17 mouse cellular contexts compared by ENCODE assay signal in genomic region chr9:30996590-30997562, GRCm38 (mm10). TPM values are rescaled to one million over a fixed set of nuclear protein-coding genes. Genes with fewer than 3 reads are reported as not detected.
DNase-seq lines count a peak whose midpoint lies in the region; ATAC-seq and TF ChIP-seq lines count a peak whose summit lies in the region.
"Had no signal": no experiment of that assay in that cellular context is flagged by ENCODE, and none has a peak within 500 bp of the region (broad histone marks: within the 10 kb centered on the region; RNA-seq: fewer than 3 reads in every experiment).

No protein-coding gene starts in this region.

- no peak overlapping the region for H3K4me2 ChIP-seq in heart, postnatal 0 days (ENCODE audit: low read depth, low read length)
- H3K4me2 ChIP-seq in forebrain, postnatal 0 days (ENCODE audit: low read depth) = no peak overlapping the region
- H3K4me2 ChIP-seq: limb, embryonic 15.5 days; neural tube, embryonic 12.5 days had no signal

- H3K36me3 ChIP-seq in heart, postnatal 0 days (replicated peaks; ENCODE audit: control insufficient read depth, insufficient read depth, low read length) = no peaks in the 10 kb centered on the region
- no peaks in the 10 kb centered on the region for H3K36me3 ChIP-seq in forebrain, postnatal 0 days (ENCODE audit: insufficient read depth)
- H3K36me3 ChIP-seq: hindbrain, embryonic 10.5 days; limb, embryonic 15.5 days; neural tube, embryonic 12.5 days had no signal

- TF ChIP-seq CTCF in heart, postnatal 0 days (IDR thresholded peaks at IDR 0.05; ENCODE audit: low read depth) = no peak; the same call in 1 of the 2 replicates
- TF ChIP-seq CTCF in forebrain, postnatal 0 days (IDR thresholded peaks at IDR 0.05; ENCODE audit: low read depth) = no peak
- no peak for TF ChIP-seq CTCF in cerebellum, adult 2 months (IDR thresholded peaks at IDR 0.05; ENCODE audit: borderline replicate concordance, insufficient read depth, low read depth, low read length)

- TF ChIP-seq POLR2A in cerebellum, adult 2 months (IDR thresholded peaks at IDR 0.05; ENCODE audit: borderline replicate concordance, insufficient read depth, low read length) = no peak

- TF ChIP-seq EP300 in heart, postnatal 0 days (IDR thresholded peaks at IDR 0.05; ENCODE audit: low read depth) = no peak

- no peaks in the 10 kb centered on the region for H3K9me3 ChIP-seq in heart, postnatal 0 days (replicated peaks; ENCODE audit: control insufficient read depth, low read length)
- H3K9me3 ChIP-seq in forebrain, postnatal 0 days (ENCODE audit: low read length) = no peaks in the 10 kb centered on the region
- H3K9me3 ChIP-seq: hindbrain, embryonic 10.5 days; limb, embryonic 15.5 days; neural tube, embryonic 12.5 days had no signal

- 57% methylated on average over 12 of the region's 12 CpGs for WGBS in heart, postnatal 0 days
- WGBS in forebrain, postnatal 0 days = 84% methylated on average over 12 of the region's 12 CpGs
- WGBS in cerebellum, adult 2 months = 63% methylated on average over 12 of the region's 12 CpGs

- H3K4me3 ChIP-seq in heart, postnatal 0 days (ENCODE audit: low read depth, low read length) = no peak overlapping the region
- no peak overlapping the region for H3K4me3 ChIP-seq in forebrain, postnatal 0 days (ENCODE audit: low read depth, low read length)
- H3K4me3 ChIP-seq in cerebellum, adult 2 months (replicated peaks; ENCODE audit: insufficient read depth, low read depth, low read length) = no peak overlapping the region
- H3K4me3 ChIP-seq: hindbrain, embryonic 10.5 days; limb, embryonic 15.5 days; neural tube, embryonic 12.5 days had no signal

- no peaks in the 10 kb centered on the region for H3K27me3 ChIP-seq in heart, postnatal 0 days (ENCODE audit: control insufficient read depth, insufficient read depth, low read length)
- H3K27me3 ChIP-seq in forebrain, postnatal 0 days (ENCODE audit: insufficient read depth, low read length) = no peaks in the 10 kb centered on the region
- no peaks in the 10 kb centered on the region for H3K27me3 ChIP-seq in cerebellum, adult 2 months (ENCODE audit: control insufficient read depth, insufficient read depth, low read length)
- H3K27me3 ChIP-seq: limb, embryonic 15.5 days; neural tube, embryonic 12.5 days had no signal

- DNase-seq in heart, postnatal 0 days (ENCODE audit: low spot score) = no peak
- no peak for DNase-seq in heart, adult 8-10 months (ENCODE audit: low spot score)
- peak; percentile 58 for DNase-seq in gastrocnemius, adult 18-20 months (ENCODE audit: low spot score)
- peak; percentile 30 for DNase-seq in kidney, adult 18-20 months
- DNase-seq in kidney, postnatal 4 days = peak; percentile 21 to 36
- DNase-seq in forebrain, postnatal 0 days = no peak
- no peak for DNase-seq in yolk sac, embryonic 10.5 days (ENCODE audit: low spot score)
- no peak for DNase-seq in cerebellum, adult 2 months
- DNase-seq: cerebellum, adult 11-12 months; midbrain, embryonic 14.5 days; thymus, adult 18-20 months had no signal

- peaks cover 6% of the 10 kb centered on the region; the same call in 1 of the 2 replicates for H3K4me1 ChIP-seq in heart, postnatal 0 days (ENCODE audit: control insufficient read depth, insufficient read depth)
- no peaks in the 10 kb centered on the region for H3K4me1 ChIP-seq in forebrain, postnatal 0 days (ENCODE audit: insufficient read depth)
- H3K4me1 ChIP-seq in cerebellum, adult 2 months (ENCODE audit: control insufficient read depth, insufficient read depth, low read length) = no peaks in the 10 kb centered on the region
- H3K4me1 ChIP-seq: hindbrain, embryonic 10.5 days; limb, embryonic 15.5 days; neural tube, embryonic 12.5 days had no signal

- H3K27ac ChIP-seq in heart, postnatal 0 days (ENCODE audit: low read depth) = no peak overlapping the region
- no peak overlapping the region for H3K27ac ChIP-seq in forebrain, postnatal 0 days (ENCODE audit: low read depth, low read length)
- no peak overlapping the region for H3K27ac ChIP-seq in cerebellum, adult 2 months (ENCODE audit: insufficient read depth, low read length)
- H3K27ac ChIP-seq: hindbrain, embryonic 10.5 days; limb, embryonic 15.5 days; neural tube, embryonic 12.5 days had no signal

- ATAC-seq in heart, postnatal 0 days (ENCODE audit: insufficient read depth, low read depth) = peak; percentile 27
- ATAC-seq in forebrain, postnatal 0 days = no peak
- ATAC-seq: activated CD4-positive, CD25-positive, alpha-beta regulatory T cell, adult 4 months had no signal

- H3K9ac ChIP-seq in heart, postnatal 0 days (replicated peaks; ENCODE audit: low read depth, low read length) = no peak overlapping the region
- no peak overlapping the region for H3K9ac ChIP-seq in forebrain, postnatal 0 days
- H3K9ac ChIP-seq: limb, embryonic 15.5 days; neural tube, embryonic 12.5 days had no signal

RNA-seq across cellular contexts. Expression of gene Zbtb44, which starts 33.6 kb away (rescaled TPM):
- 30.1 and 31.6 TPM in 2 replicates for total RNA-seq in heart, postnatal 0 days (2014; rRNA removed; ENCODE audit: low replicate concordance)
- polyA plus RNA-seq in heart, postnatal 0 days (2015; fragmentation: Nextera tagmentation; extraction: Ambion mirVana) = 4.3 and 5.4 TPM in 2 replicates
- total RNA-seq in heart, adult 8-10 months (2022) = 10 to 100 TPM; 28.6 to 36.1 (median 35.0) TPM
- total RNA-seq in gastrocnemius, adult 18-20 months (2021) = 10 to 100 TPM; 65.6 to 66.4 TPM
- 20.2 and 22.1 TPM in 2 replicates for total RNA-seq in forebrain, postnatal 0 days (2014; rRNA removed)
- polyA plus RNA-seq in forebrain, postnatal 0 days (2015; fragmentation: Nextera tagmentation; extraction: Ambion mirVana) = 3.2 and 5.3 TPM in 2 replicates
- 7.8 and 8.6 TPM in 2 replicates for polyA plus RNA-seq in cerebellum, adult 2 months (2012; rRNA removed)

RNA-seq across cellular contexts. Expression of gene Adamts8, which starts 54.5 kb away (rescaled TPM):
- total RNA-seq in heart, postnatal 0 days (2014; rRNA removed; ENCODE audit: low replicate concordance) = 15.6 and 24.3 TPM in 2 replicates
- polyA plus RNA-seq in heart, postnatal 0 days (2015; fragmentation: Nextera tagmentation; extraction: Ambion mirVana) = 9.2 and 11.6 TPM in 2 replicates
- 1 to 10 TPM; 2.2 to 3.3 (median 2.9) TPM for total RNA-seq in heart, adult 8-10 months (2022)
- 1 to 10 TPM; 1.1 to 3.7 TPM for total RNA-seq in gastrocnemius, adult 18-20 months (2021)
- 2.9 and 3.0 TPM in 2 replicates for total RNA-seq in forebrain, postnatal 0 days (2014; rRNA removed)
- polyA plus RNA-seq in forebrain, postnatal 0 days (2015; fragmentation: Nextera tagmentation; extraction: Ambion mirVana) = 1.7 and 1.8 TPM in 2 replicates
- polyA plus RNA-seq in cerebellum, adult 2 months (2012; rRNA removed) = 1.1 and 1.4 TPM in 2 replicates
- total RNA-seq: MEL had no signal
- polyA plus RNA-seq: C2C12 had no signal

Comparison
In these comparisons a context has a peak if more than half of its experiments do, and no peak if none do; other contexts are left out.
1. DNase-seq: peak in gastrocnemius, adult 18-20 months (single experiment), kidney, adult 18-20 months (single experiment) and kidney, postnatal 4 days (2 of 2); none in heart, postnatal 0 days (single experiment), heart, adult 8-10 months (single experiment), forebrain, postnatal 0 days (single experiment), yolk sac, embryonic 10.5 days (single experiment) and cerebellum, adult 2 months (0 of 2).